Comparison of ENCODE assay signal across 21 mouse cellular contexts in the genomic region with DNA sequence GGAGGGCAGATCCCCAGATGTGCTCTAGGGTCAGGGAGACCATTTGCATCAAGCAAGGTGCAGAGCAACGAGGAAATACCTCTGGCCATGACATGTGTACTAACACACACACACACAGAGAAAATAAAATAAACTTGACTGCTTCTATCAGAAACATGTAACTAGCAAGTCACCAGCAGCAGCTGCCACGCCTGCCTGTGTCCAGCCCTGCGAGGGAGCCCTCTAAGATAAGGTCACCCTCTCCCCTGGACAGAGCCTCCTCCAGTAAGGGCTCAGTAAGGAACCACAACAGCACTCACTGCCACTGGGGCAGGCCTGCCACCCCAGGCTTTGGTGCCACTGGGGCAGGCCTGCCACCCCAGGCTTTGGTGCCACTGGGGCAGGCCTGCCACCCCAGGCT. TPM values are rescaled to one million over a fixed set of nuclear protein-coding genes. Genes with fewer than 3 reads are reported as not detected.
DNase-seq lines count a peak whose midpoint lies in the region; ATAC-seq lines count a peak whose summit lies in the region.
"Had no signal": no experiment of that assay in that cellular context is flagged by ENCODE, and none has a peak within 500 bp of the region (broad histone marks: within the 10 kb centered on the region; RNA-seq: fewer than 3 reads in every experiment).

No protein-coding gene starts in this region.

- H3K4me2 ChIP-seq in lung, embryonic 15.5 days = no peak overlapping the region
- H3K4me2 ChIP-seq in liver, embryonic 13.5 days = peak overlapping the region; percentile 43
- H3K4me2 ChIP-seq: embryonic facial prominence, embryonic 12.5 days; midbrain, embryonic 13.5 days; neural tube, embryonic 15.5 days had no signal

- intact Hi-C loops in heart, postnatal 25 days (cut with DNase I) = no loop called here

- H3K9me3 ChIP-seq in heart, embryonic 10.5 days = no peaks in the 10 kb centered on the region
- no peaks in the 10 kb centered on the region for H3K9me3 ChIP-seq in lung, embryonic 15.5 days
- no peaks in the 10 kb centered on the region for H3K9me3 ChIP-seq in liver, embryonic 13.5 days (replicated peaks)
- H3K9me3 ChIP-seq: embryonic facial prominence, embryonic 12.5 days; midbrain, embryonic 13.5 days; neural tube, embryonic 15.5 days had no signal

- peaks cover 56% of the 10 kb centered on the region for H3K36me3 ChIP-seq in heart, embryonic 10.5 days
- peaks cover 43% of the 10 kb centered on the region for H3K36me3 ChIP-seq in lung, embryonic 15.5 days
- H3K36me3 ChIP-seq in liver, embryonic 13.5 days = peaks cover 88% of the 10 kb centered on the region

- no peak overlapping the region for H3K4me3 ChIP-seq in heart, embryonic 10.5 days
- H3K4me3 ChIP-seq in lung, embryonic 15.5 days = no peak overlapping the region
- no peak overlapping the region for H3K4me3 ChIP-seq in liver, embryonic 13.5 days (replicated peaks)
- H3K4me3 ChIP-seq: embryonic facial prominence, embryonic 12.5 days; midbrain, embryonic 13.5 days; myocyte; neural tube, embryonic 15.5 days had no signal

- H3K27ac ChIP-seq in heart, embryonic 10.5 days = 0 out of 2 replicates have a peak overlapping the region, but pooled peaks have one; percentile 18
- 0 out of 2 replicates have a peak overlapping the region, but pooled peaks have one; percentile 15 for H3K27ac ChIP-seq in lung, embryonic 15.5 days
- H3K27ac ChIP-seq in liver, embryonic 13.5 days = peak overlapping the region; percentile 74
- H3K27ac ChIP-seq: embryonic facial prominence, embryonic 12.5 days; kidney, postnatal 0 days; midbrain, embryonic 13.5 days; neural tube, embryonic 15.5 days had no signal

- no peak for ATAC-seq in lung, embryonic 15.5 days (ENCODE audit: borderline replicate concordance, extremely low read depth, low FRiP score, low TSS enrichment)
- peak; percentile 71 for ATAC-seq in liver, embryonic 13.5 days (ENCODE audit: low read depth)
- ATAC-seq: forebrain, embryonic 14.5 days; midbrain, embryonic 13.5 days had no signal

- peak; percentile 76 for DNase-seq in heart, embryonic 10.5 days (ENCODE audit: low spot score)
- no peak for DNase-seq in heart, postnatal 25 days (ENCODE audit: low spot score)
- DNase-seq in lung, postnatal 10 days = no peak
- no peak for DNase-seq in liver, embryonic 13.5 days
- no peak for DNase-seq in urinary bladder, postnatal 4 days (ENCODE audit: low spot score in 2 of 2)
- DNase-seq in cerebellum, adult 9-10 months = no peak
- DNase-seq: adrenal gland, adult 8-10 months; B cell, adult 2 months; gastrocnemius, postnatal 36 days; heart, postnatal 10 days; kidney, adult 11 months; right cerebral cortex, postnatal 4 days; thymus, postnatal 36 days had no signal

- peaks cover 33% of the 10 kb centered on the region for H3K4me1 ChIP-seq in heart, embryonic 10.5 days
- peaks cover 10% of the 10 kb centered on the region for H3K4me1 ChIP-seq in lung, embryonic 15.5 days
- H3K4me1 ChIP-seq in liver, embryonic 13.5 days (replicated peaks) = peaks cover 49% of the 10 kb centered on the region
- H3K4me1 ChIP-seq: embryonic facial prominence, embryonic 12.5 days; midbrain, embryonic 13.5 days; neural tube, embryonic 15.5 days had no signal

- 56% methylated on average over 3 of the region's 3 CpGs for WGBS in heart, embryonic 10.5 days
- WGBS in lung, embryonic 15.5 days = 67% methylated on average over 3 of the region's 3 CpGs
- 45% methylated on average over 3 of the region's 3 CpGs for WGBS in liver, embryonic 13.5 days (ENCODE audit: insufficient replicate concordance)

- no peaks in the 10 kb centered on the region for H3K27me3 ChIP-seq in heart, embryonic 10.5 days (ENCODE audit: insufficient read depth, poor library complexity, severe bottlenecking)
- H3K27me3 ChIP-seq in lung, embryonic 15.5 days = no peaks in the 10 kb centered on the region
- no peaks in the 10 kb centered on the region for H3K27me3 ChIP-seq in liver, embryonic 13.5 days
- H3K27me3 ChIP-seq: embryonic facial prominence, embryonic 12.5 days; midbrain, embryonic 13.5 days; neural tube, embryonic 15.5 days had no signal

- no peak overlapping the region for H3K9ac ChIP-seq in lung, embryonic 15.5 days
- H3K9ac ChIP-seq in liver, embryonic 13.5 days = peak overlapping the region; percentile 46; the same call in 1 of the 2 replicates
- H3K9ac ChIP-seq: embryonic facial prominence, embryonic 12.5 days; neural tube, embryonic 15.5 days had no signal

RNA-seq across cellular contexts. Expression of a gene that starts 11.1 kb away (rescaled TPM):
- polyA plus RNA-seq in heart, embryonic 10.5 days (2016; fragmentation: Nextera tagmentation; extraction: Ambion mirVana) = 73.9 and 82.1 TPM in 2 replicates
- total RNA-seq in heart, postnatal 25 days (2021) = 10 to 100 TPM; 72.5 to 73.1 TPM
- 63.1 and 64.8 TPM in 2 replicates for polyA plus RNA-seq in lung, embryonic 15.5 days (2015; fragmentation: Nextera tagmentation; extraction: Ambion mirVana)
- polyA plus RNA-seq in liver, embryonic 13.5 days (2015; fragmentation: Nextera tagmentation; extraction: Ambion mirVana) = 69.5 and 82.4 TPM in 2 replicates

RNA-seq across cellular contexts. Expression of a gene that starts 22.3 kb away (rescaled TPM):
- 14.2 and 14.9 TPM in 2 replicates for polyA plus RNA-seq in heart, embryonic 10.5 days (2016; fragmentation: Nextera tagmentation; extraction: Ambion mirVana)
- total RNA-seq in heart, postnatal 25 days (2021) = 10 to 100 TPM; 12.9 to 15.0 TPM
- polyA plus RNA-seq in lung, embryonic 15.5 days (2015; fragmentation: Nextera tagmentation; extraction: Ambion mirVana) = 21.0 and 24.0 TPM in 2 replicates
- polyA plus RNA-seq in liver, embryonic 13.5 days (2015; fragmentation: Nextera tagmentation; extraction: Ambion mirVana) = 7.2 and 7.5 TPM in 2 replicates

RNA-seq across cellular contexts. Expression of a gene that starts 24.8 kb away (rescaled TPM):
- 0.25 TPM in 1 of 2 replicates, not detected in the other for polyA plus RNA-seq in heart, embryonic 10.5 days (2016; fragmentation: Nextera tagmentation; extraction: Ambion mirVana)
- not detected for total RNA-seq in heart, postnatal 25 days (2021)
- polyA plus RNA-seq in lung, embryonic 15.5 days (2015; fragmentation: Nextera tagmentation; extraction: Ambion mirVana) = 0.09 and 0.15 TPM in 2 replicates
- 0.07 and 0.22 TPM in 2 replicates for polyA plus RNA-seq in liver, embryonic 13.5 days (2015; fragmentation: Nextera tagmentation; extraction: Ambion mirVana)
- total RNA-seq: adrenal gland, adult 8-10 months; gastrocnemius, postnatal 36 days; heart, postnatal 10 days had no signal
- polyA plus RNA-seq: forebrain, embryonic 14.5 days; hindbrain, embryonic 16.5 days; myocyte had no signal

RNA-seq across cellular contexts. Expression of a gene that starts 25.7 kb away (rescaled TPM):
- 90.5 and 95.6 TPM in 2 replicates for polyA plus RNA-seq in heart, embryonic 10.5 days (2016; fragmentation: Nextera tagmentation; extraction: Ambion mirVana)
- total RNA-seq in heart, postnatal 25 days (2021) = 10 to 100 TPM; 66.7 to 73.9 TPM
- 93.5 and 97.7 TPM in 2 replicates for polyA plus RNA-seq in lung, embryonic 15.5 days (2015; fragmentation: Nextera tagmentation; extraction: Ambion mirVana)
- 47.2 and 51.2 TPM in 2 replicates for polyA plus RNA-seq in liver, embryonic 13.5 days (2015; fragmentation: Nextera tagmentation; extraction: Ambion mirVana)

RNA-seq across cellular contexts. Expression of a gene that starts 48.6 kb away (rescaled TPM):
- polyA plus RNA-seq in heart, embryonic 10.5 days (2016; fragmentation: Nextera tagmentation; extraction: Ambion mirVana) = 258 and 316 TPM in 2 replicates
- 100 to 1,000 TPM; 153 to 165 TPM for total RNA-seq in heart, postnatal 25 days (2021)
- polyA plus RNA-seq in lung, embryonic 15.5 days (2015; fragmentation: Nextera tagmentation; extraction: Ambion mirVana) = 371 and 398 TPM in 2 replicates
- polyA plus RNA-seq in liver, embryonic 13.5 days (2015; fragmentation: Nextera tagmentation; extraction: Ambion mirVana) = 50.4 and 57.0 TPM in 2 replicates

Comparison
In these comparisons a context has a peak if more than half of its experiments do, and no peak if none do; other contexts are left out.
1. H3K27ac ChIP-seq: peak in every context shown above with its lines; median percentile 74 in liver, embryonic 13.5 days; 18 in heart, embryonic 10.5 days; 15 in lung, embryonic 15.5 days.